Mouse (Mus musculus) Muller cell, postnatal 12 days (primary cell): ENCODE results near the gene Tpsb2.
A peak's percentile ranks its signal among the peaks of the same experiment; 100 is the strongest.

ENCODE experiments used
- DNase-seq: peaks from one replicate; pipeline ENCODE4 v3.0.0-alpha.2; 2015; ENCODE audit errors: inconsistent ontology term

Gene Tpsb2

DNA sequence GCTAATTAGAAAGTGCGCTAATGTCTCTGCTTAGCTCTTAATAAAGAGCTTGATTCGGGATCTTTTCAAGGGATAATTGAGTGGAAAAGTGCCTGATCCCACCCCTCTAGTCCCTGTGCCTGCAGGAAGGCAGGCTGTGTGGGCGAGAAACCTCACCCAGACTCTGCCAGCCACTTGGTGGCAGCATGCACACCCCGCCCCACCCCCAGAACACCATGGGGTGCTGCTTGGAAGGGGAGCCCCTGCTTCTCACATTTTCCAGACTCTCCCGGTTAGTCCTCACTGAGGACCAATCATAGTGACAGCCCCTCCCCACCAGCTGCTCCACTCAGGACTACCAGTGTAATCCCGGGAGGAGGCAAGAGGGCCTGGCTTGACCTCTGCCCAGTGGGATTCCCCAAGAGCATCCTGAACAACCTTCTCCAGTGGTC, 39.9 kb downstream of the Tpsb2 start:
- DNase-seq, result peak; percentile 52

- no peak for DNase-seq
These were observed 41.2 kb downstream of the Tpsb2 start for GRCm38 (mm10) chr17:25407352-25407751.

DNA sequence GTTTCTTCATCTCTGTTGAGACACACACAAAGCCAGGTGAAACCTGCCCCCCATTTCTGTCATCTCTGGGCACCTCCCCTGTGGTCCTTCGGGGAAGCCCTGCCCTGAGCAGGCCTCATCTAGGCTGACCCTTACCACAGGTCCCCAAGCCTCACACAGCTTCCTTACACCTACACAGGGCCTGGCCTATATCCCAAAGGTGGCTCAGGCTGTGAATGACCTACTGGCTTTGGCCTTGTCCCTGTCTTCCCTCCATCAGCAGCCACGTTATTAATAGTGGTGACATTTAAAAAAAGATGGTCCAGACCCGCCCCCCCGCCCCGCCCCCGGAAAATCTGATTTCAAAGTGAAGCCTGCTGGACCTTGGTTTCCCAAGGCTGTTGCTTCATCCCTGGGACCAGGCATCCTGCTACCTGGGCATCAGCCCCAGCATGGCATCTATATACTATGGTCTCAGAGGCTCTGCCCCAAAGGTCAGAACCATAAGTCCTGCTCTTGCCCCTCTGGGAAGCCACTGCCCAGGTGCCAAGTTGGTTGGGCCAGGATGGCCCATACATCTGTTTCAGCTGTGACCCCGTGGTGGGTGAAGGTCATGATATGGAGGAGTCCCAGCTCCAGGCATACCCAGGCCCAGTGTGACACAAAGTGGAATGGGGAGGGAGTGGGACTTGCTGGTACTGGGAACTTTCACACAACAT, 42.3 kb downstream of the Tpsb2 start:
- no peak for DNase-seq

- DNase-seq, result peak; percentile 87
These were observed 43.5 kb downstream of the Tpsb2 start for GRCm38 (mm10) chr17:25409621-25410020.

DNA sequence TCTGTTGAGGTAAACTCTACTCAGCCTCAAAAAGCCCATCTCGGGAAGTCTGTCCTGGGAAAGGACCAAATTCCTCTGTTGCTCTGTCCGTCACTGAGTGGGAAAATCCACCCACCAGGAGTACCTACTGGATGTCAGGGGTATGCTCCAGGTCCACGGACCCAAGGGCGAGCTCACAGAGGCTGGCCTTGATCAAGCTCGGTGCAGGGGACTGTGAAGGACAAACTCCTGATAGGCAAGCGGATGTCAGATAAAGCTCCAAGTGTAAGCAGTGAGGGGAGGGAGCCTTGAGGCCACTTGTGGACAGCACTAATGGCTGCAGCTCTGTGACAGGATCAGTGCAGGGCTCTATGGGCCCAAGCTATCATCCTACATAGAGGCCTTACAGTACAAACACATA, 44.1 kb downstream of the Tpsb2 start:
- no peak for DNase-seq

DNA sequence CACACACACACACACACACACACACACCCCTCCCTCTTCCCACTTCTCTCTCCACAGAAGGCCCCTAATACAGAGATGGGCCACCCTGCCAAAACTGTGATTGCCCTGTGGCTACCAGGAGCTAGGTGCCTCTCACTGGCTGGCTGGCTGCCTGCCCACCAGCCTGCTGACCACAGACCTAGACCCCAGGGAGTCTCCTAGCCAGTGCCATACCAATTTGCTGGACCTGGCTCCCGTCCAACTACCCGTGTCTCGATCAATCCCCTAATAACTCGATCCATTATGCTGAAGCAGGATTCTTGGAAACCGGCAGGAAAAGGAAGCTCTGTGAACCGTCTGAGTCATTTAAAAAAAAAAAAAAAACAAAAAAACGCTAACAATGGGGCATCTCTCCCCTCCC, 44.7 kb downstream of the Tpsb2 start:
- peak; percentile 93 for DNase-seq

DNA sequence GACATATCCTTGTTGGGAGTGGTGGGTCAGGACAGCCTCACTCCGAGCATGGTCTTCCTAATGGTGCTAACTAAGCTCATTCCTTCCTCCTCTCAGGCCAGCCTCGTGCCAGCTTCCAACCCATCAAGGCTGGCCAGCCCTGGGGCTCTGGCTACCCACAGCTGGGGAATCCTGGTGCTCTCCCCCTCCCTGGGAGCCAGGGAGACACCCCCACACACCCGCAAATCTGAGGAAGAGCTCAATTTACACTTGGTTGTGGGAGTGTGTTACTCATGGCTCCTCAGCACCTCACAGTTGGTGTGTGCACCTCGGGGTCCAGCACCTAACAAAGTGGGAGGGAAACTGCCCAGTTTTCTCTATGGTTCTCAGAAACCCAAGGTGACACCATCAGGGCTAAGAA, 45.1 kb downstream of the Tpsb2 start:
- no peak for DNase-seq

DNA sequence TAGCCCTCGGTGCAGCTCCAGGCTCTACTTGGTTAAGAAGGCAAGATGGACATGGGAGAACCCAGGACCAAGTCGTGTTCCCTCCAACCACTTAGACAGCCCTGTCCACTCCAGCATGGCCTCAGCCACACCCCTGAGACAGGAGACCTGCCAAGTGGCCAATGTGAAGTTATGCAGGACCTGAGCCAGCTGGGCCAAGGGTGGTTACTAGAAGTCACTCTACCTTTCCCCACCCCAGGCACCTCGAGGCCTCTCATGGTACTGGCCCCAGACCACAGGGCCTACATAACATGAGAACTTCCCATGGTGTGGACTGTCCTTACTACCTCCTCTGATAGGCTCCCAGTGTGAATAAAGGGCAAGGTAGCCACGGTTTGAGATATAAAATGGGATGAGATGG, 48.1 kb downstream of the Tpsb2 start:
- no peak for DNase-seq

GRCm38 (mm10) chr17:25414917-25415316, 48.8 kb downstream of the Tpsb2 start:
- no peak for DNase-seq

DNA sequence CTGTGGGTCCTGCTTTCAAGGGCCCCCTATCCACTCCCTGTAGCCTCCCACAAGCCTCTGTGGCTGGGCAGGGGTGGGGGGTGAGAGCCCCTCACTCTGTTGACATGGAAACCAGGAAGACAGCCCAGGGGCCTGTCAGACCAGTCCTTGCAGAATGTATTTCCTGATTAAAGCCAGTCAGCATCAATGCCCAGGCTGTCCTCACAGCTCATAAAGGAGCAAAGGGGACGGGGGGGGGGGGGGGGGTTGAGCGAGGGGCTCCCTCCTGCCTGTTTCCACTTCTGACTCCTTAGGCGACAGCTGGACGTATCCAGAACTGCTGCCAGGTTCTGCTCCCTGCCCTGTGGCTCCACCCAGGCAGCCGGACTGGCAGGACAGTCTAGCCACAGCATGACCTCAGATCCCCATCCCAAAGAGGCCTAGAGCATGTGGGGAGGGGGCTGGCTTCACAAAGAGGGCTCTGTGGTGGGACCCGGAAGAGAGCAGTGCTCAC, 49.4 kb downstream of the Tpsb2 start:
- no peak for DNase-seq

DNA sequence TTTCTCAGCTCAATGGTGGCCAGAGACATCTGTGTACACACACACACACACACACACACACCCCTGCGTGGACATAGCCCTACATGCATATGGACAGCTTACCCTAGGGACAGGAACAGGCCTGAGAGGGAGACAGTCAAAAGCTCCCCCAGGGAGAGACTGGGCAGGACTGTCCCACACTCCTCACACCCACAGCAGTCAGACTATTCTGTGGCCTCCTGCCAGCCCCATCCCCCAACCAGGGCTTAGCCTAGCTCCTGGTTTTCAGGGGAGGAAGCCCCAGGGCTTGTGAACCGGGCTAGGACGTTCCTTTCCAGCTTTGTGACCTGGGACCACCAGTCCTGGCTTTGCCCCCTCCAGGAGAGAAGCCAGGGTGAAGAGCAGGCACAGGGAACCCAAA, 50.1 kb downstream of the Tpsb2 start:
- DNase-seq, result no peak

DNA sequence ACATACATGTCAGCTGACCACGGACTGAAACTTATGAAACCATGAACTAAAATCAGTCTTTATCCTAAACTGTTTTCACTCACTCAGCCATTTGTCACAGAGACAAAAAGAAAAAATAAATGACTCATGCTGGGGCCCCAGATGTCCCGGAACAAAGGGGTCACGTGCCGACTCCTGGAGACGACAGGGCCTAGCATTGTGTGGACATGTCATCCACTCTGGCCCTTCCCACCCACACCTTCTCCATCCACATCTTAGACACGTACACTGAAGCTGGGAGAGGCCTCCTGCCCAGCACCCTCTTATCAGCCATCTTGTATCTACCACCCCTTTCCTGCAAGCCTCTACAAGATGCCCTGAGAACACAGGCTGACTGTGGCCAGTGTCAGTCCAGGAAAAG, 51.9 kb downstream of the Tpsb2 start:
- no peak for DNase-seq
